Mouse (Mus musculus) heart, embryonic 14.5 days (tissue): Measurements from ENCODE around the gene Vdac2. TPM values are rescaled to one million over a fixed set of nuclear protein-coding genes. Genes with fewer than 3 reads are reported as not detected.
A peak's percentile ranks its signal among the peaks of the same experiment; 100 is the strongest.

Source experiments
- ATAC-seq: fragments of 200-750 bp; cut with Nextera tagmentation; 2 replicates; pipeline ENCODE4 v1.8.0; 2017; ENCODE audit warnings: low read depth, moderate TSS enrichment; ENCODE audit not compliant: insufficient number of reproducible peaks, insufficient read depth, low FRiP score
- H3K27ac ChIP-seq, 2 experiments: fragments of 200-500 bp in 1 of 2; fragments of 300-500 bp in 1 of 2; sonication (generic) in 1 of 2; replicated peaks in 1 of 2; 2 replicates each; pipeline ENCODE4 v1.5.1; 2012 to 2014; ENCODE audit warnings: low read depth in 2 of 2, low read length in 2 of 2, control low read depth in 1 of 2, mild to moderate bottlenecking in 1 of 2, mixed read lengths in 1 of 2; ENCODE audit not compliant: control insufficient read depth in 1 of 2, insufficient read depth in 1 of 2
- H3K27me3 ChIP-seq: fragments of 300-500 bp; sonication (generic); 2 replicates; pipeline ENCODE4 v1.6.1; 2014; ENCODE audit warnings: mild to moderate bottlenecking, low read length, control low read depth; ENCODE audit not compliant: control insufficient read depth, insufficient read depth
- H3K36me3 ChIP-seq: fragments of 300-500 bp; sonication (generic); 2 replicates; pipeline ENCODE4 v1.6.1; 2014; ENCODE audit warnings: mild to moderate bottlenecking, control low read depth, low read length, mixed read lengths; ENCODE audit not compliant: control insufficient read depth, insufficient read depth
- H3K4me1 ChIP-seq, 2 experiments: fragments of 200-500 bp in 1 of 2; fragments of 300-500 bp in 1 of 2; sonication (generic) in 1 of 2; 2 replicates each; pipeline ENCODE4 v1.6.1; 2012 to 2014; ENCODE audit warnings: low read length in 2 of 2, control low read depth in 1 of 2, mixed read lengths in 1 of 2; ENCODE audit not compliant: control insufficient read depth in 2 of 2, insufficient read depth in 2 of 2
- H3K4me2 ChIP-seq: fragments of 300-500 bp; sonication (generic); 2 replicates; pipeline ENCODE4 v1.6.1; 2014; ENCODE audit warnings: mild to moderate bottlenecking, low read length
- H3K4me3 ChIP-seq, 2 experiments: fragments of 200-500 bp in 1 of 2; fragments of 300-500 bp in 1 of 2; sonication (generic) in 1 of 2; 2 replicates each; pipeline ENCODE4 v1.5.1; 2012 to 2014; ENCODE audit warnings: low read length in 2 of 2, mild to moderate bottlenecking in 2 of 2, control low read depth in 1 of 2, low read depth in 1 of 2, moderate library complexity in 1 of 2; ENCODE audit not compliant: control insufficient read depth in 1 of 2, insufficient read depth in 1 of 2
- H3K9ac ChIP-seq: fragments of 300-500 bp; sonication (generic); 2 replicates; pipeline ENCODE4 v1.6.1; 2014; ENCODE audit warnings: mild to moderate bottlenecking, low read length
- H3K9me3 ChIP-seq: fragments of 300-500 bp; sonication (generic); 2 replicates; pipeline ENCODE4 v1.6.1; 2016; ENCODE audit warnings: low read length, control low read depth; ENCODE audit not compliant: control insufficient read depth
- WGBS: fragments of 180-500 bp; shearing (Covaris S2); extraction: QIAGEN DNeasy Blood & Tissue Kit; methylation state at CpG from one replicate; pipeline ENCODE4 v1.1.7; 2014; 5-methylcytosine and 5-hydroxymethylcytosine counted together
- polyA plus RNA-seq: library from polyadenylated mRNA; unstranded; fragments of >200 nt; fragmentation: Nextera tagmentation; extraction: Ambion mirVana; gene quantifications from 2 replicates; pipeline ENCODE4 v1.2.1, GENCODE M21; 2014

Gene Vdac2
- polyA plus RNA-seq, 1 experiment from 2014 or later: 533 TPM

- H3K4me3 ChIP-seq: no peak overlapping the region
- no peak overlapping the region for H3K9ac ChIP-seq
- H3K4me1 ChIP-seq: no peaks in the 10 kb centered on the region
- no peak overlapping the region for H3K27ac ChIP-seq
- no peaks in the 10 kb centered on the region for H3K27me3 ChIP-seq
- H3K9me3 ChIP-seq: no peaks in the 10 kb centered on the region
- WGBS: 94% methylated on average over 4 of the region's 4 CpGs
- no peak for ATAC-seq
- H3K36me3 ChIP-seq: peaks cover 25% of the 10 kb centered on the region; the same call in 1 of the 2 replicates
- H3K4me2 ChIP-seq: no peak overlapping the region
These were observed 24.4 kb upstream of the Vdac2 start for GRCm38 (mm10) chr14:21800641-21801040.

GRCm38 (mm10) chr14:21801624-21802023 is 23.4 kb upstream of the Vdac2 start:
- 69% methylated on average over 7 of the region's 7 CpGs for WGBS
- H3K9ac ChIP-seq: no peak overlapping the region
- H3K27ac ChIP-seq: no peak overlapping the region
- no peaks in the 10 kb centered on the region for H3K9me3 ChIP-seq
- no peak overlapping the region for H3K4me2 ChIP-seq
- no peak for ATAC-seq
- no peaks in the 10 kb centered on the region for H3K27me3 ChIP-seq
- H3K36me3 ChIP-seq: peaks cover 22% of the 10 kb centered on the region; the same call in 1 of the 2 replicates
- H3K4me1 ChIP-seq: peaks cover 0 to 3% of the 10 kb centered on the region in 2 experiments; a peak in 1 of 4 replicates
- H3K4me3 ChIP-seq: no peak overlapping the region

GRCm38 (mm10) chr14:21802543-21803206 is 22.4 kb upstream of the Vdac2 start:
- peaks cover 22% of the 10 kb centered on the region; the same call in 1 of the 2 replicates for H3K36me3 ChIP-seq
- no peaks in the 10 kb centered on the region for H3K9me3 ChIP-seq
- H3K27me3 ChIP-seq: no peaks in the 10 kb centered on the region
- peak; percentile 31; the same call in 1 of the 2 replicates for ATAC-seq
- no peak overlapping the region for H3K4me2 ChIP-seq
- H3K4me3 ChIP-seq: no peak overlapping the region
- no peak overlapping the region for H3K9ac ChIP-seq
- H3K4me1 ChIP-seq: peaks cover 0 to 6% of the 10 kb centered on the region in 2 experiments; a peak in 1 of 4 replicates
- WGBS: 91% methylated on average over 6 of the region's 6 CpGs
- H3K27ac ChIP-seq: no peak overlapping the region

GRCm38 (mm10) chr14:21806203-21806602 is 18.8 kb upstream of the Vdac2 start:
- WGBS: 65% methylated on average over 2 of the region's 2 CpGs

GRCm38 (mm10) chr14:21806631-21807160 is 18.3 kb upstream of the Vdac2 start:
- Histone ChIP-seq H3K4me1 (peaks cover 0 to 6% of the 10 kb centered on the region in 2 experiments; a peak in 1 of 4 replicates), H3K27ac (no peak overlapping the region), H3K36me3 (no peaks in the 10 kb centered on the region), H3K4me2 (no peak overlapping the region), H3K27me3 (no peaks in the 10 kb centered on the region), H3K9me3 (no peaks in the 10 kb centered on the region), H3K9ac (no peak overlapping the region), H3K4me3 (no peak overlapping the region)
- ATAC-seq: no peak
- WGBS: 59% methylated on average over 3 of the region's 3 CpGs

More at GRCm38 (mm10) chr14:21806203-21806602, 18.8 kb upstream of the Vdac2 start:
- Histone ChIP-seq H3K9me3 (no peaks in the 10 kb centered on the region), H3K27ac (no peak overlapping the region), H3K4me2 (no peak overlapping the region), H3K36me3 (no peaks in the 10 kb centered on the region), H3K4me1 (peaks cover 0 to 6% of the 10 kb centered on the region in 2 experiments; a peak in 1 of 4 replicates), H3K27me3 (no peaks in the 10 kb centered on the region), H3K4me3 (no peak overlapping the region), H3K9ac (no peak overlapping the region)
- no peak for ATAC-seq

- no peak overlapping the region for H3K9ac ChIP-seq
- H3K36me3 ChIP-seq: no peaks in the 10 kb centered on the region
- 84% methylated on average over 8 of the region's 8 CpGs for WGBS
- no peak overlapping the region for H3K4me2 ChIP-seq
- H3K4me3 ChIP-seq: no peak overlapping the region
- H3K4me1 ChIP-seq: peaks cover 6 to 12% of the 10 kb centered on the region in 2 experiments; a peak in 3 of 4 replicates
- ATAC-seq: no peak
- H3K27ac ChIP-seq: no peak overlapping the region
- H3K27me3 ChIP-seq: no peaks in the 10 kb centered on the region
- H3K9me3 ChIP-seq: no peaks in the 10 kb centered on the region
These were observed 16.7 kb upstream of the Vdac2 start for GRCm38 (mm10) chr14:21808208-21808922.

GRCm38 (mm10) chr14:21809418-21809817 is 15.6 kb upstream of the Vdac2 start:
- Histone ChIP-seq H3K9me3 (no peaks in the 10 kb centered on the region), H3K27ac (no peak overlapping the region), H3K36me3 (no peaks in the 10 kb centered on the region), H3K27me3 (no peaks in the 10 kb centered on the region), H3K4me2 (no peak overlapping the region), H3K4me3 (no peak overlapping the region), H3K9ac (no peak overlapping the region), H3K4me1 (peaks cover 8 to 18% of the 10 kb centered on the region in 2 experiments; a peak in 3 of 4 replicates)
- WGBS: 91% methylated on average over 2 of the region's 2 CpGs
- no peak for ATAC-seq
